Mouse (Mus musculus) heart, embryonic 16.5 days (tissue): ENCODE measurements around the gene Prtn3. TPM values are rescaled to one million over a fixed set of nuclear protein-coding genes. Genes with fewer than 3 reads are reported as not detected.

Experiments
- ATAC-seq: fragments of 200-750 bp; cut with Nextera tagmentation; replicated peaks from 2 replicates; pipeline ENCODE4 v1.8.0; 2017; ENCODE audit warnings: moderate number of reproducible peaks; ENCODE audit not compliant: insufficient read depth, low FRiP score; ENCODE audit errors: extremely low read depth
- H3K27ac ChIP-seq: fragments of 300-500 bp; sonication (generic); 2 replicates; pipeline ENCODE4 v1.5.1; 2014; ENCODE audit warnings: mild to moderate bottlenecking, low read length, control low read depth, moderate library complexity
- H3K27me3 ChIP-seq: fragments of 300-500 bp; sonication (generic); 2 replicates; pipeline ENCODE4 v1.6.1; 2014; ENCODE audit warnings: low read length, mixed read lengths; ENCODE audit not compliant: control insufficient read depth, insufficient read depth
- H3K36me3 ChIP-seq: fragments of 300-500 bp; sonication (generic); 2 replicates; pipeline ENCODE4 v1.6.1; 2014; ENCODE audit not compliant: control insufficient read depth, insufficient read depth
- H3K4me1 ChIP-seq: fragments of 300-500 bp; sonication (generic); 2 replicates; pipeline ENCODE4 v1.6.1; 2014; ENCODE audit warnings: low read length, mixed read lengths; ENCODE audit not compliant: control insufficient read depth, insufficient read depth
- H3K4me2 ChIP-seq: fragments of 300-500 bp; sonication (generic); 2 replicates; pipeline ENCODE4 v1.6.1; 2014; ENCODE audit warnings: low read depth, mild to moderate bottlenecking, control low read depth, low read length
- H3K4me3 ChIP-seq: fragments of 300-500 bp; sonication (generic); 2 replicates; pipeline ENCODE4 v1.5.1; 2014; ENCODE audit warnings: mild to moderate bottlenecking, control low read depth, low read length
- H3K9ac ChIP-seq: fragments of 300-500 bp; sonication (generic); 2 replicates; pipeline ENCODE4 v1.6.1; 2014; ENCODE audit warnings: low read length, control low read depth
- H3K9me3 ChIP-seq: fragments of 300-500 bp; sonication (generic); replicated peaks from 2 replicates; pipeline ENCODE4 v1.6.1; 2016; ENCODE audit warnings: low read length; ENCODE audit not compliant: control insufficient read depth
- WGBS: fragments of 180-500 bp; shearing (Covaris S2); extraction: QIAGEN DNeasy Blood & Tissue Kit; methylation state at CpG from one replicate; pipeline ENCODE4 v1.1.7; 2014; 5-methylcytosine and 5-hydroxymethylcytosine counted together
- polyA plus RNA-seq: library from polyadenylated mRNA; unstranded; fragments of >200 nt; fragmentation: Nextera tagmentation; extraction: Ambion mirVana; gene quantifications from 2 replicates; pipeline ENCODE4 v1.2.1, GENCODE M21; 2015

Gene Prtn3
- polyA plus RNA-seq, 1 experiment from 2014 or later = 1.9 TPM

- Histone ChIP-seq H3K36me3 (no peaks in the 10 kb centered on the region), H3K27ac (no peak overlapping the region), H3K4me2 (peak overlapping the region; percentile 50), H3K4me3 (peak overlapping the region; percentile 26), H3K9ac (peak overlapping the region; percentile 14), H3K27me3 (peaks cover 57% of the 10 kb centered on the region), H3K4me1 (peaks cover 52% of the 10 kb centered on the region), H3K9me3 (no peaks in the 10 kb centered on the region)
- no peak for ATAC-seq
- WGBS = 8% methylated on average over 34 of the region's 35 CpGs
Observed at GRCm38 (mm10) chr10:79918231-79919078, 44.2 kb downstream of the Prtn3 start.

- no peak for ATAC-seq
- WGBS = 5% methylated on average over 21 of the region's 21 CpGs
- peaks cover 57% of the 10 kb centered on the region for H3K27me3 ChIP-seq
- peak overlapping the region; percentile 28; the same call in 1 of the 2 replicates for H3K4me2 ChIP-seq
- H3K4me1 ChIP-seq = peaks cover 43% of the 10 kb centered on the region
- H3K9ac ChIP-seq = no peak overlapping the region
- H3K27ac ChIP-seq = no peak overlapping the region
- no peaks in the 10 kb centered on the region for H3K36me3 ChIP-seq
- H3K4me3 ChIP-seq = peak overlapping the region; percentile 16; the same call in 1 of the 2 replicates
- H3K9me3 ChIP-seq = no peaks in the 10 kb centered on the region
Observed at GRCm38 (mm10) chr10:79919251-79919849, 45.1 kb downstream of the Prtn3 start.

GRCm38 (mm10) chr10:79920056-79920890 lies 46.0 kb downstream of the Prtn3 start:
- Histone ChIP-seq H3K27ac (no peak overlapping the region), H3K4me3 (no peak overlapping the region), H3K36me3 (no peaks in the 10 kb centered on the region), H3K4me1 (peaks cover 34% of the 10 kb centered on the region), H3K4me2 (no peak overlapping the region), H3K9me3 (no peaks in the 10 kb centered on the region), H3K9ac (no peak overlapping the region), H3K27me3 (peaks cover 57% of the 10 kb centered on the region)
- WGBS = 28% methylated on average over 26 of the region's 26 CpGs
- ATAC-seq = no peak

GRCm38 (mm10) chr10:79920958-79921535 lies 46.8 kb downstream of the Prtn3 start, which contains the start of gene R3hdm4:
TSS of gene R3hdm4 (minus strand) at chr10:79921208.
- Histone ChIP-seq H3K27me3 (peaks cover 57% of the 10 kb centered on the region), H3K4me1 (peaks cover 32% of the 10 kb centered on the region), H3K27ac (no peak within 1 kb of the TSS), H3K4me3 (peak within 1 kb of the TSS; percentile 42), H3K36me3 (no peaks in the 10 kb centered on the region), H3K9me3 (no peaks in the 10 kb centered on the region), H3K4me2 (peak within 1 kb of the TSS; percentile 65), H3K9ac (peak within 1 kb of the TSS; percentile 67)
- 6% methylated on average over 41 of the region's 41 CpGs for WGBS
- ATAC-seq = no peak

GRCm38 (mm10) chr10:79921572-79921971 lies 47.3 kb downstream of the Prtn3 start:
- WGBS = 2% methylated on average over 34 of the region's 34 CpGs
- H3K9ac ChIP-seq = peak overlapping the region; percentile 67
- ATAC-seq = no peak
- peak overlapping the region; percentile 42 for H3K4me3 ChIP-seq
- H3K4me1 ChIP-seq = peaks cover 35% of the 10 kb centered on the region
- no peaks in the 10 kb centered on the region for H3K36me3 ChIP-seq
- peak overlapping the region; percentile 65 for H3K4me2 ChIP-seq
- no peak overlapping the region for H3K27ac ChIP-seq
- H3K27me3 ChIP-seq = peaks cover 57% of the 10 kb centered on the region
- H3K9me3 ChIP-seq = no peaks in the 10 kb centered on the region

GRCm38 (mm10) chr10:79924998-79925784 lies 50.9 kb downstream of the Prtn3 start:
- peaks cover 29% of the 10 kb centered on the region for H3K27me3 ChIP-seq
- peak overlapping the region; percentile 94 for H3K4me2 ChIP-seq
- 12% methylated on average over 29 of the region's 29 CpGs for WGBS
- peaks cover 27% of the 10 kb centered on the region for H3K4me1 ChIP-seq
- H3K4me3 ChIP-seq = no peak overlapping the region
- H3K9me3 ChIP-seq = no peaks in the 10 kb centered on the region
- H3K36me3 ChIP-seq = no peaks in the 10 kb centered on the region
- no peak overlapping the region for H3K9ac ChIP-seq
- no peak overlapping the region for H3K27ac ChIP-seq
- ATAC-seq = no peak

- peak overlapping the region; percentile 93 for H3K4me3 ChIP-seq
- H3K27ac ChIP-seq = peak overlapping the region; percentile 61
- 7% methylated on average over 14 of the region's 15 CpGs for WGBS
- H3K36me3 ChIP-seq = no peaks in the 10 kb centered on the region
- H3K4me1 ChIP-seq = peaks cover 24% of the 10 kb centered on the region
- ATAC-seq = no peak
- H3K9ac ChIP-seq = peak overlapping the region; percentile 79
- H3K27me3 ChIP-seq = peaks cover 22% of the 10 kb centered on the region
- H3K9me3 ChIP-seq = no peaks in the 10 kb centered on the region
- H3K4me2 ChIP-seq = peak overlapping the region; percentile 94
Observed at GRCm38 (mm10) chr10:79925785-79926490, 51.7 kb downstream of the Prtn3 start.
